Mouse (Mus musculus) midbrain, embryonic 11.5 days (tissue): ENCODE data around the gene Olfr945. TPM values are rescaled to one million over a fixed set of nuclear protein-coding genes. Genes with fewer than 3 reads are reported as not detected.

Experiments
- ATAC-seq: fragments of 200-750 bp; cut with Nextera tagmentation; 2 replicates; pipeline ENCODE4 v1.8.0; 2017; ENCODE audit warnings: moderate TSS enrichment, moderate library complexity; ENCODE audit not compliant: low FRiP score
- DNase-seq: peaks from one replicate; pipeline ENCODE4 v3.0.0; 2015; ENCODE audit warnings: low spot score; ENCODE audit errors: missing footprints
- H3K27ac ChIP-seq: fragments of 300-500 bp; sonication (generic); 2 replicates; pipeline ENCODE4 v1.5.1; 2014; ENCODE audit warnings: low read depth, low read length
- H3K27me3 ChIP-seq: fragments of 300-500 bp; sonication (generic); 2 replicates; pipeline ENCODE4 v1.6.1; 2014; ENCODE audit warnings: mild to moderate bottlenecking, low read length, moderate library complexity, mixed read lengths; ENCODE audit not compliant: control insufficient read depth, insufficient read depth
- H3K36me3 ChIP-seq: fragments of 300-500 bp; sonication (generic); 2 replicates; pipeline ENCODE4 v1.6.1; 2014; ENCODE audit warnings: mild to moderate bottlenecking, low read length, moderate library complexity, mixed read lengths; ENCODE audit not compliant: control insufficient read depth, insufficient read depth
- H3K4me1 ChIP-seq: fragments of 300-500 bp; sonication (generic); 2 replicates; pipeline ENCODE4 v1.6.1; 2014; ENCODE audit warnings: low read length; ENCODE audit not compliant: control insufficient read depth, insufficient read depth
- H3K4me2 ChIP-seq: fragments of 300-500 bp; sonication (generic); 2 replicates; pipeline ENCODE4 v1.6.1; 2014; ENCODE audit warnings: mild to moderate bottlenecking, moderate library complexity
- H3K4me3 ChIP-seq: fragments of 300-500 bp; sonication (generic); 2 replicates; pipeline ENCODE4 v1.5.1; 2014; ENCODE audit warnings: low read depth, low read length
- H3K9ac ChIP-seq: fragments of 300-500 bp; sonication (generic); 2 replicates; pipeline ENCODE4 v1.6.1; 2014; ENCODE audit warnings: low read length
- H3K9me3 ChIP-seq: fragments of 300-500 bp; sonication (generic); 2 replicates; pipeline ENCODE4 v1.6.1; 2016; ENCODE audit warnings: low read length; ENCODE audit not compliant: control insufficient read depth
- WGBS: fragments of 180-500 bp; shearing (Covaris S2); extraction: QIAGEN DNeasy Blood & Tissue Kit; methylation state at CpG from one replicate; pipeline ENCODE4 v1.1.7; 2014; 5-methylcytosine and 5-hydroxymethylcytosine counted together
- polyA plus RNA-seq: library from polyadenylated mRNA; unstranded; fragments of >200 nt; fragmentation: Nextera tagmentation; extraction: Ambion mirVana; gene quantifications from 2 replicates; pipeline ENCODE4 v1.2.1, GENCODE M21; 2014

Olfr945 gene
- not detected in 2 replicates for polyA plus RNA-seq

GRCm38 (mm10) chr9:39276718-39277117 lies at the start of gene Olfr945:
Gene Olfr945, minus strand, starts transcription at chr9:39276818.
- ATAC-seq (no peak), DNase-seq (no peak)
- H3K27me3 ChIP-seq, result no peaks in the 10 kb centered on the region
- WGBS, result 96% methylated on average over 3 of the region's 3 CpGs
- no peaks in the 10 kb centered on the region for H3K4me1 ChIP-seq
- no peaks in the 10 kb centered on the region for H3K9me3 ChIP-seq
- H3K4me2 ChIP-seq, result no peak within 1 kb of the TSS
- H3K4me3 ChIP-seq, result no peak within 1 kb of the TSS
- no peak within 1 kb of the TSS for H3K27ac ChIP-seq
- H3K36me3 ChIP-seq, result no peaks in the 10 kb centered on the region
- no peak within 1 kb of the TSS for H3K9ac ChIP-seq

DNA sequence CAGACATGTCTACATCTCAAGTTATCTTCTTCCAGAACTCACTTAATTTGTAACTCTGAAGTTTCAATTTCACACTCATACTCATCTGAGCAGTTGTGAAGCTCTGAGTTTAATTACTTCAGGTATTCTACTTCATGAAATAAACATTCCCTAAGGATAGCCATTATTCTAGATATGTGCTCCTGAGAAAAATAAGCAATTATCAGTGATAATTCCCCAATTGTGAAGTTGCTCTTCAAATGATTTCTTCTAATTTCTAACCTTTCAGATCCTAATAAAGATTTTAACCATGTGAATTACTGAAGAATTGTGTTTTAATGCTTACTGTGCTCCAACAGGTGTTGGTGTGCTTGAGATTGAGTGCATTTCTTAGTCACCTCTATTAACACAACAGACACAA lies 49.3 kb upstream of the Olfr945 start, which contains the start of gene Olfr948:
Gene Olfr948 (minus strand): TSS at position 101 of the 400 bp plus-strand sequence.
- H3K27me3 ChIP-seq, result no peaks in the 10 kb centered on the region
- no peaks in the 10 kb centered on the region for H3K4me1 ChIP-seq
- H3K27ac ChIP-seq, result no peak within 1 kb of the TSS
- no peaks in the 10 kb centered on the region for H3K36me3 ChIP-seq
- no peak for DNase-seq
- no peak within 1 kb of the TSS for H3K4me3 ChIP-seq
- no peak for ATAC-seq
- no peak within 1 kb of the TSS for H3K9ac ChIP-seq
- H3K9me3 ChIP-seq, result no peaks in the 10 kb centered on the region
- no peak within 1 kb of the TSS for H3K4me2 ChIP-seq

DNA sequence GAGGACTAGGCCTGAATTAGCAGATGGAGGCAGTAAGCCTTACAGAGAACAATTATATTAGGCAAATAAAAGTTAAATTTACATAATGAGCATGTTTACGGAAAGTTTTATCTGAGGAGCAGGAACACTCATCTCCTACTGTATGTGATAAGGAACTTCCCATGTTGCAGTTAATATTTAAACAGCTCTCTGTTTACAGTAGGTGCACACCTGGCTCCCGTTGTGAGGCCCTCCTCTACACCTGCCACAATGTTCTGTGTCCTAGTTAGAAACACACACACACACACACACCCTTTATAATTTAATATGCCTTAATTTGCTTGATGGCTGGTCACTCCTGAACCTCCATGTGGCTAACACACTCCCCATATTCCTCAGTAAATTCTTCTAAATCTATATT lies 10.5 kb upstream of the Olfr945 start:
- H3K9me3 ChIP-seq, result no peaks in the 10 kb centered on the region
- no peak overlapping the region for H3K9ac ChIP-seq
- ATAC-seq (no peak), DNase-seq (no peak)
- H3K36me3 ChIP-seq, result no peaks in the 10 kb centered on the region
- no peaks in the 10 kb centered on the region for H3K4me1 ChIP-seq
- 86% methylated on average over 2 of the region's 2 CpGs for WGBS
- no peak overlapping the region for H3K4me3 ChIP-seq
- no peak overlapping the region for H3K4me2 ChIP-seq
- no peaks in the 10 kb centered on the region for H3K27me3 ChIP-seq
- no peak overlapping the region for H3K27ac ChIP-seq

DNA sequence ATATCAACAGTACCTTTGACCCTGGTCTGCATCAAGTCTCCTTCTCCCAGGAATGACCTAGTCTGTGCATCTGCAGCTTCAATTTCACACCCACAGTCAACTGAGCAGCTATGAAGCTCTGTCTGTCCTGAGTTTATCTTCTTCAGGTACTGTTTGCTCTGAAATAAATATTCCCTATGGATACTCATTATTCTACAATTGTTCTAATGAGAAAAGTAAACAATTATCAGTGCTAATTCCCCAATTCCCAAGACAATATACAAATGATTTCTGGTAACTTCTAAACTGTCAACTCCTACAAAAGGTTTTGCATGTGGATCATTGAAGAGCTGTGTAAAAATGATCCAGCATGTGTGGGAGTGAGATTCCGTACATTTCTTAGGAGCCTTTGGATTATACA lies 26.7 kb downstream of the Olfr945 start, which contains the start of gene Olfr1537:
Gene Olfr1537 (minus strand): TSS at position 101 of the 400 bp plus-strand sequence.
- Histone ChIP-seq H3K4me2 (no peak within 1 kb of the TSS), H3K36me3 (no peaks in the 10 kb centered on the region), H3K4me3 (no peak within 1 kb of the TSS), H3K9me3 (no peaks in the 10 kb centered on the region), H3K27me3 (no peaks in the 10 kb centered on the region), H3K4me1 (no peaks in the 10 kb centered on the region), H3K27ac (no peak within 1 kb of the TSS), H3K9ac (no peak within 1 kb of the TSS)
- DNase-seq, result no peak
- 76% methylated on average over 1 of the region's 1 CpGs for WGBS
- ATAC-seq, result no peak

Other genes starting within 250 kb of the Olfr945 start
- not detected in 2 replicates for gene Olfr937, start 211.9 kb downstream of the Olfr945 start, polyA plus RNA-seq
- gene Olfr938, start 197.9 kb downstream of the Olfr945 start, polyA plus RNA-seq, result not detected in 2 replicates
- gene Olfr27, start 148.7 kb downstream of the Olfr945 start, polyA plus RNA-seq, result not detected in 2 replicates
- not detected in 2 replicates for gene Olfr943, start 110.5 kb downstream of the Olfr945 start, polyA plus RNA-seq
- not detected in 2 replicates for gene Olfr944, start 74.9 kb downstream of the Olfr945 start, polyA plus RNA-seq
- not detected in 2 replicates for gene Olfr1537, start 26.8 kb downstream of the Olfr945 start, polyA plus RNA-seq
- not detected in 2 replicates for gene Olfr948, start 49.2 kb upstream of the Olfr945 start, polyA plus RNA-seq
- not detected in 2 replicates for gene Olfr951, start 110.6 kb upstream of the Olfr945 start, polyA plus RNA-seq
- gene Olfr952, start 150.3 kb upstream of the Olfr945 start, polyA plus RNA-seq, result not detected in 2 replicates
- gene Olfr954, start 179.9 kb upstream of the Olfr945 start, polyA plus RNA-seq, result not detected in 2 replicates
- not detected in 2 replicates for gene Olfr955, start 195.1 kb upstream of the Olfr945 start, polyA plus RNA-seq
- gene Olfr44, start 217.2 kb upstream of the Olfr945 start, polyA plus RNA-seq, result not detected in 2 replicates
- gene Olfr957, start 239.0 kb upstream of the Olfr945 start, polyA plus RNA-seq, result not detected in 2 replicates